Mouse (Mus musculus) heart, postnatal 0 days (tissue): Measurements from ENCODE around the gene Slit2.

Experiments
- CTCF ChIP-seq: IDR thresholded peaks from 2 replicates; pipeline ENCODE4 v1.5.1; 2016; ENCODE audit warnings: antibody characterized with exemption, control low read depth, low read depth
- EP300 ChIP-seq: IDR thresholded peaks from 2 replicates; pipeline ENCODE4 v1.6.1; 2016; ENCODE audit warnings: antibody characterized with exemption, low read depth

- TF ChIP-seq CTCF (no peak), EP300 (no peak)
Measured at GRCm38 (mm10) chr5:48248327-48248726, 265.4 kb downstream of the Slit2 start.
